ENCODE assay signal across 9 mouse cellular contexts in genomic region chr10:99169765-99170129, GRCm38 (mm10). TPM values are rescaled to one million over a fixed set of nuclear protein-coding genes. Genes with fewer than 3 reads are reported as not detected.
DNase-seq lines count a peak whose midpoint lies in the region; ATAC-seq and TF ChIP-seq lines count a peak whose summit lies in the region.
"Had no signal": no experiment of that assay in that cellular context is flagged by ENCODE, and none has a peak within 500 bp of the region (broad histone marks: within the 10 kb centered on the region; RNA-seq: fewer than 3 reads in every experiment).

No protein-coding gene starts in this region.

- no peaks in the 10 kb centered on the region for H3K9me3 ChIP-seq in liver, embryonic 11.5 days (ENCODE audit: control insufficient read depth, low read length)
- H3K9me3 ChIP-seq in midbrain, postnatal 0 days (ENCODE audit: low read length) = no peaks in the 10 kb centered on the region
- H3K9me3 ChIP-seq: limb, embryonic 13.5 days had no signal

- WGBS in liver, adult 2 months = 5% methylated on average over 5 of the region's 5 CpGs
- WGBS in liver, embryonic 11.5 days = 79% methylated on average over 5 of the region's 5 CpGs
- 83% methylated on average over 5 of the region's 5 CpGs for WGBS in midbrain, postnatal 0 days

- no peaks in the 10 kb centered on the region for H3K27me3 ChIP-seq in liver, adult 2 months (ENCODE audit: control insufficient read depth, insufficient read depth, low read length)
- no peaks in the 10 kb centered on the region for H3K27me3 ChIP-seq in liver, embryonic 11.5 days (replicated peaks; ENCODE audit: control insufficient read depth, insufficient read depth, low read length)
- H3K27me3 ChIP-seq in midbrain, postnatal 0 days (ENCODE audit: insufficient read depth, low read length) = no peaks in the 10 kb centered on the region
- H3K27me3 ChIP-seq: limb, embryonic 13.5 days had no signal

- peak overlapping the region; percentile 75 for H3K27ac ChIP-seq in liver, adult 2 months (replicated peaks; ENCODE audit: insufficient read depth, low read depth, low read length)
- no peak overlapping the region for H3K27ac ChIP-seq in liver, embryonic 11.5 days (ENCODE audit: low read depth, low read length)
- no peak overlapping the region for H3K27ac ChIP-seq in midbrain, postnatal 0 days (ENCODE audit: low read depth, low read length)
- H3K27ac ChIP-seq: limb, embryonic 13.5 days had no signal

- no peak for TF ChIP-seq POLR2A in liver, adult 2 months (IDR thresholded peaks at IDR 0.05; ENCODE audit: extremely low read depth, insufficient read depth, low read length)

- no peak overlapping the region for H3K4me2 ChIP-seq in liver, embryonic 11.5 days
- H3K4me2 ChIP-seq in midbrain, postnatal 0 days (ENCODE audit: low read depth, low read length, poor library complexity, severe bottlenecking) = no peak overlapping the region
- H3K4me2 ChIP-seq: limb, embryonic 13.5 days had no signal

- H3K36me3 ChIP-seq in liver, adult 2 months (ENCODE audit: control insufficient read depth, insufficient read depth, low read length) = no peaks in the 10 kb centered on the region
- no peaks in the 10 kb centered on the region for H3K36me3 ChIP-seq in liver, embryonic 11.5 days (ENCODE audit: control insufficient read depth, insufficient read depth, low read length)
- H3K36me3 ChIP-seq in midbrain, postnatal 0 days (ENCODE audit: insufficient read depth, low read length) = no peaks in the 10 kb centered on the region
- H3K36me3 ChIP-seq: limb, embryonic 13.5 days had no signal

- peak; percentile 91 for DNase-seq in liver, adult 2 months (ENCODE audit: extremely low read depth, low read depth, low spot score)
- DNase-seq in liver, embryonic 11.5 days (ENCODE audit: low spot score) = no peak
- DNase-seq in fat pad, adult 2 months (ENCODE audit: extremely low read depth, low read depth, low spot score) = peak; percentile 31
- peak; percentile 64 for DNase-seq in induced T-regulatory cell, adult 2 months (ENCODE audit: low read depth)
- no peak for DNase-seq in midbrain, postnatal 0 days (ENCODE audit: low spot score)
- DNase-seq in layer of hippocampus, postnatal 25 days (ENCODE audit: extremely low spot score in 1 of 2, low spot score in 1 of 2) = no peak

- peak overlapping the region; percentile 29; the same call in 1 of the 2 replicates for H3K9ac ChIP-seq in liver, adult 2 months (ENCODE audit: low read depth, low read length)
- no peak overlapping the region for H3K9ac ChIP-seq in liver, embryonic 11.5 days (ENCODE audit: low read depth, low read length)
- no peak overlapping the region for H3K9ac ChIP-seq in midbrain, postnatal 0 days (replicated peaks; ENCODE audit: low read length, poor library complexity, severe bottlenecking)
- H3K9ac ChIP-seq: limb, embryonic 13.5 days had no signal

- H3K4me1 ChIP-seq in liver, adult 2 months (ENCODE audit: control insufficient read depth, insufficient read depth, low read length) = peaks cover 22% of the 10 kb centered on the region
- peaks cover 7% of the 10 kb centered on the region; the same call in 1 of the 2 replicates for H3K4me1 ChIP-seq in liver, embryonic 11.5 days (replicated peaks; ENCODE audit: control insufficient read depth, insufficient read depth, low read length)
- no peaks in the 10 kb centered on the region for H3K4me1 ChIP-seq in midbrain, postnatal 0 days (ENCODE audit: insufficient read depth, low read length)

- peak overlapping the region; percentile 18; the same call in 1 of the 2 replicates for H3K4me3 ChIP-seq in liver, adult 2 months (ENCODE audit: insufficient read depth, low read depth, low read length)
- no peak overlapping the region for H3K4me3 ChIP-seq in liver, embryonic 11.5 days (ENCODE audit: low read depth, low read length)
- H3K4me3 ChIP-seq in midbrain, postnatal 0 days (ENCODE audit: low read depth, low read length) = no peak overlapping the region
- H3K4me3 ChIP-seq: limb, embryonic 13.5 days had no signal

- ATAC-seq in liver, embryonic 11.5 days (replicated peaks; ENCODE audit: low FRiP score) = no peak
- peak; percentile 79 for ATAC-seq in monocyte, adult 5-6 weeks (replicated peaks; ENCODE audit: insufficient number of reproducible peaks, low FRiP score, low TSS enrichment, poor library complexity, severe bottlenecking)
- no peak for ATAC-seq in midbrain, postnatal 0 days (ENCODE audit: low FRiP score)
- ATAC-seq: forebrain, embryonic 16.5 days had no signal

- no peaks in the 10 kb centered on the region for H3K79me2 ChIP-seq in liver, adult 2 months (ENCODE audit: control insufficient read depth, insufficient read depth, low read length)

- no peak for TF ChIP-seq CTCF in liver, adult 2 months (IDR thresholded peaks at IDR 0.05; ENCODE audit: low read depth, low read length)
- no peak for TF ChIP-seq CTCF in midbrain, postnatal 0 days (IDR thresholded peaks at IDR 0.05)

RNA-seq across cellular contexts. Expression of gene Phxr2, which starts 43.6 kb away (rescaled TPM):
- not detected in 2 replicates for total RNA-seq in liver, adult 2 months (2014; rRNA removed)
- polyA plus RNA-seq in liver, adult 2 months (2012; rRNA removed) = not detected in 2 replicates
- polyA plus RNA-seq in liver, embryonic 11.5 days (2014; fragmentation: Nextera tagmentation; extraction: Ambion mirVana) = 0.14 TPM in 1 of 2 replicates, not detected in the other
- total RNA-seq in monocyte, adult 5-6 weeks (2017) = not detected in 3 replicates
- not detected in 2 replicates for total RNA-seq in midbrain, postnatal 0 days (2014; rRNA removed)
- polyA plus RNA-seq in midbrain, postnatal 0 days (2015; fragmentation: Nextera tagmentation; extraction: Ambion mirVana) = not detected in 2 replicates
- not detected for total RNA-seq in layer of hippocampus, postnatal 25 days (2021)
- polyA plus RNA-seq: limb, embryonic 13.5 days had no signal

Comparison
In these comparisons a context has a peak if more than half of its experiments do, and no peak if none do; other contexts are left out.
1. DNase-seq: peak in liver, adult 2 months (single experiment), fat pad, adult 2 months (single experiment) and induced T-regulatory cell, adult 2 months (single experiment); none in liver, embryonic 11.5 days (single experiment), midbrain, postnatal 0 days (single experiment) and layer of hippocampus, postnatal 25 days (0 of 2).